Mouse (Mus musculus) neural tube, embryonic 14.5 days (tissue): ENCODE measurements around the gene Atxn7l3b. TPM values are rescaled to one million over a fixed set of nuclear protein-coding genes. Genes with fewer than 3 reads are reported as not detected.
"Not testable (repeated sequence)": the region's sequence is repeated elsewhere in the genome, so short reads cannot be mapped to it uniquely, and the experiment has no call there.

Experiments
- ATAC-seq: fragments of 200-750 bp; cut with Nextera tagmentation; 2 replicates; pipeline ENCODE4 v1.8.0; 2017; ENCODE audit warnings: low read depth, mild to moderate bottlenecking, moderate TSS enrichment, moderate library complexity
- H3K27ac ChIP-seq: fragments of 300-500 bp; sonication (generic); 2 replicates; pipeline ENCODE4 v1.5.1; 2014; ENCODE audit warnings: low read depth, mild to moderate bottlenecking, control low read depth, low read length, moderate library complexity, mixed read lengths
- H3K27me3 ChIP-seq: fragments of 300-500 bp; sonication (generic); 2 replicates; pipeline ENCODE4 v1.6.1; 2014; ENCODE audit warnings: low read length; ENCODE audit not compliant: control insufficient read depth, insufficient read depth
- H3K36me3 ChIP-seq: fragments of 300-500 bp; sonication (generic); 2 replicates; pipeline ENCODE4 v1.6.1; 2014; ENCODE audit warnings: low read length, mixed read lengths; ENCODE audit not compliant: control insufficient read depth, insufficient read depth
- H3K4me1 ChIP-seq: fragments of 300-500 bp; sonication (generic); 2 replicates; pipeline ENCODE4 v1.6.1; 2014; ENCODE audit warnings: low read length; ENCODE audit not compliant: control insufficient read depth, insufficient read depth
- H3K4me2 ChIP-seq: fragments of 300-500 bp; sonication (generic); 2 replicates; pipeline ENCODE4 v1.6.1; 2014; ENCODE audit warnings: mild to moderate bottlenecking, low read depth, low read length, control low read depth
- H3K4me3 ChIP-seq: fragments of 300-500 bp; sonication (generic); 2 replicates; pipeline ENCODE4 v1.5.1; 2014; ENCODE audit warnings: low read depth, low read length, control low read depth, mixed read lengths
- H3K9ac ChIP-seq: fragments of 300-500 bp; sonication (generic); replicated peaks from 2 replicates; pipeline ENCODE4 v1.6.1; 2014; ENCODE audit warnings: low read depth, mild to moderate bottlenecking, control low read depth, low read length, mixed read lengths
- H3K9me3 ChIP-seq: fragments of 300-500 bp; sonication (generic); 2 replicates; pipeline ENCODE4 v1.6.1; 2016; ENCODE audit warnings: low read length; ENCODE audit not compliant: control insufficient read depth
- WGBS: fragments of 180-500 bp; shearing (Covaris S2); extraction: QIAGEN DNeasy Blood & Tissue Kit; methylation state at CpG from one replicate; pipeline ENCODE4 v1.1.7; 2014; 5-methylcytosine and 5-hydroxymethylcytosine counted together
- polyA plus RNA-seq: library from polyadenylated mRNA; unstranded; fragments of >200 nt; fragmentation: Nextera tagmentation; extraction: Ambion mirVana; gene quantifications from 2 replicates; pipeline ENCODE4 v1.2.1, GENCODE M21; 2014

The Atxn7l3b gene
- 330 and 350 TPM in 2 replicates for polyA plus RNA-seq

GRCm38 (mm10) chr10:112928452-112929221, at the start of gene Atxn7l3b:
Atxn7l3b (minus strand) TSS chr10:112929001.
- Histone ChIP-seq H3K4me1 (peaks cover 26% of the 10 kb centered on the region), H3K36me3 (peaks cover 10% of the 10 kb centered on the region), H3K27me3 (no peaks in the 10 kb centered on the region), H3K4me3 (peak within 1 kb of the TSS; percentile 88), H3K9me3 (no peaks in the 10 kb centered on the region), H3K4me2 (peak within 1 kb of the TSS; percentile 75), H3K27ac (peak within 1 kb of the TSS; percentile 97), H3K9ac (peak within 1 kb of the TSS; percentile 96)
- under 1% methylated on average over 55 of the region's 70 CpGs for WGBS
- ATAC-seq: peak; percentile 99

GRCm38 (mm10) chr10:112977586-112977985, 48.8 kb upstream of the Atxn7l3b start:
- ATAC-seq: no peak
- Histone ChIP-seq H3K4me3 (no peak overlapping the region), H3K9me3 (no peaks in the 10 kb centered on the region), H3K27me3 (no peaks in the 10 kb centered on the region), H3K27ac (no peak overlapping the region), H3K4me2 (no peak overlapping the region), H3K36me3 (no peaks in the 10 kb centered on the region), H3K9ac (no peak overlapping the region), H3K4me1 (no peaks in the 10 kb centered on the region)
- WGBS: 35% methylated on average over 4 of the region's 4 CpGs

DNA sequence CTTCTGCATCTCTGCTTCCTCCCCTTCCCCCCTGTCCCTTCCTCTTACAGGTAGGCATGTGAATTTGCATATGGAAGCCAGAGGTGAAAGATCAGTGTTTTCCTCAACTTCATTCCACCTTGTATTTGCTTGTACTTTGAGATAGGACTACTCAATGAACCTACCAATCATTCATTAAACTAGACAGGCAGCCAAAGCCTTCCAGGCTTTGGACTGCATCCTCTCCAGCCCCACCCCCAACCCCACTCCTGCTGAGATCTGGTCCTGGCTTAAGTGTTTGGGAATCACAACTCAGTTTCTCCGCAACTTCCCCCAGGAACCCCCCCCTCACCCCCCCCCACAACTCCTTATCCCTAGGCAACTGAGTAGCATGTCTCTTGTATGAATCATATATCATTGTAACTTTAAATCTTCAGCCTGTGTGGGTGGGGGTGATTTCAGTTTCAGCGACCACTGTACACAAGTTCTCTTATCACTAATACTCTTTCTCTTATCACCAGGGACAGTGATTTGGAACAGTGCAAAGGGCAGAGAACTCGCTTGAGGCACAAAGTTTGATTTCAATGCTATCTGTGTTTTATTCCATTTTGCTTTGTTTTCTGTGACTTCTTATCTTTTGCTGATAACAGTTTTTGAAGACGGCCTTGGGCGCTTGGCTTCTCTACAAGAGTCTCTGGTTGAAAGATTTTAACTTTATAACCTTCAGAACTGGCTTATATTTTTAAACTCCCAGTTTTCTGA, 44.7 kb upstream of the Atxn7l3b start:
- WGBS: 84% methylated on average over 5 of the region's 5 CpGs
- no peak for ATAC-seq
- H3K9ac ChIP-seq: no peak overlapping the region
- no peaks in the 10 kb centered on the region for H3K9me3 ChIP-seq
- H3K4me1 ChIP-seq: no peaks in the 10 kb centered on the region
- H3K4me2 ChIP-seq: no peak overlapping the region
- no peaks in the 10 kb centered on the region for H3K27me3 ChIP-seq
- H3K36me3 ChIP-seq: no peaks in the 10 kb centered on the region
- no peak overlapping the region for H3K27ac ChIP-seq
- H3K4me3 ChIP-seq: no peak overlapping the region

GRCm38 (mm10) chr10:112970002-112970589, 41.3 kb upstream of the Atxn7l3b start:
- no peak overlapping the region for H3K9ac ChIP-seq
- no peaks in the 10 kb centered on the region for H3K27me3 ChIP-seq
- no peak overlapping the region for H3K27ac ChIP-seq
- H3K9me3 ChIP-seq: no peaks in the 10 kb centered on the region
- no peak overlapping the region for H3K4me2 ChIP-seq
- WGBS: 66% methylated on average over 2 of the region's 2 CpGs
- no peak for ATAC-seq
- no peak overlapping the region for H3K4me3 ChIP-seq
- no peaks in the 10 kb centered on the region for H3K36me3 ChIP-seq
- no peaks in the 10 kb centered on the region for H3K4me1 ChIP-seq

DNA sequence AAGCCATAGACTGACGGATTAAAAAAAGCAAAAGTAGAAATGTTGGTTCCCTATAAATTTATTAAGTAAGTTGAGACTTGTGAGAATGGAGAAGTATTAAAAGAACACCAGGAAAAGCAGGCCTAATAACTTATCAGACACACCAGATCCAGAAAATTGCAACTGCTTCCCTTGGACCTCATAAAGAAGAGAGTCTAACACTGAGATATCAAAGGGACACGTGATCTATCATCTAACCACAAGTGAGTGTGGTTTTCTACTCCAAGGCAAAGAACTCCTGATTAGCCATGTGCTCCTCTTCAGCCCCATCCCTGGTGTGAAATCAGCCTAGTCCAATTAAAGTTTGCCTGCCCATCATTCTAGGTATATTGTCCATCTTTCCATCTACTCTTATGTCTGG, 38.8 kb upstream of the Atxn7l3b start:
- Histone ChIP-seq H3K4me1 (no peaks in the 10 kb centered on the region), H3K27ac (no peak overlapping the region), H3K4me3 (no peak overlapping the region), H3K27me3 (no peaks in the 10 kb centered on the region), H3K9ac (no peak overlapping the region), H3K9me3 (no peaks in the 10 kb centered on the region), H3K36me3 (no peaks in the 10 kb centered on the region), H3K4me2 (no peak overlapping the region)
- 94% methylated on average over 2 of the region's 2 CpGs for WGBS
- ATAC-seq: no peak

GRCm38 (mm10) chr10:112962216-112962615, 33.4 kb upstream of the Atxn7l3b start:
- H3K4me2 ChIP-seq, H3K27ac ChIP-seq, ATAC-seq, H3K9me3 ChIP-seq, H3K4me1 ChIP-seq, H3K4me3 ChIP-seq, H3K36me3 ChIP-seq, H3K9ac ChIP-seq, H3K27me3 ChIP-seq: not testable (repeated sequence)
- 25% methylated on average over 4 of the region's 4 CpGs for WGBS

GRCm38 (mm10) chr10:112954140-112954539, 25.3 kb upstream of the Atxn7l3b start:
- Histone ChIP-seq H3K9me3 (no peaks in the 10 kb centered on the region), H3K27ac (no peak overlapping the region), H3K4me1 (no peaks in the 10 kb centered on the region), H3K27me3 (no peaks in the 10 kb centered on the region), H3K36me3 (no peaks in the 10 kb centered on the region), H3K9ac (no peak overlapping the region), H3K4me2 (no peak overlapping the region), H3K4me3 (no peak overlapping the region)
- ATAC-seq: no peak
- 76% methylated on average over 2 of the region's 2 CpGs for WGBS

DNA sequence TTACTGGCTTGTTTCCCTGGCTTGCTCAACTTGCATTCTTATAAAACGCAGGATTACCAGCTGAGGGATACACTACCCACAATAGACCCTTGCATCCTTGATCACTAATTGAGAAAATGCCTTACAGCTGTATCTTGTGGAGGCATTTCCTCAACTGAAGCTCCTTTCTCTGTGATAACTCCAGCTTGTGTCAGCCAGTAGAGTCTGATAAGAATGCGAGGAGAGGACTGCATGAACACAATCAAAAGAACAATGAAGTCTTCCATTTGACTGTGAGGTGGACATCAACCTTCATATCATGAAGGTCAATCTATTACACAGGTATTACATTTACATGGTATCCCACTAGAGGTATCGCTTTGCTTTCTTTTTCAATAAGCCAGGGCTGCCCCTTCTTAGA, 19.7 kb upstream of the Atxn7l3b start:
- Histone ChIP-seq H3K4me3 (no peak overlapping the region), H3K4me1 (no peaks in the 10 kb centered on the region), H3K27ac (no peak overlapping the region), H3K9me3 (no peaks in the 10 kb centered on the region), H3K4me2 (no peak overlapping the region), H3K36me3 (no peaks in the 10 kb centered on the region), H3K27me3 (no peaks in the 10 kb centered on the region), H3K9ac (no peak overlapping the region)
- ATAC-seq: no peak
- WGBS: 80% methylated on average over 3 of the region's 3 CpGs

- Histone ChIP-seq H3K36me3 (peaks cover 10% of the 10 kb centered on the region), H3K4me1 (peaks cover 26% of the 10 kb centered on the region), H3K27ac (peak overlapping the region; percentile 97), H3K4me3 (peak overlapping the region; percentile 88), H3K9ac (peak overlapping the region; percentile 96), H3K27me3 (no peaks in the 10 kb centered on the region), H3K9me3 (no peaks in the 10 kb centered on the region), H3K4me2 (peak overlapping the region; percentile 75)
- peak; percentile 35; the same call in 1 of the 2 replicates for ATAC-seq
- WGBS: 24% methylated on average over 9 of the region's 9 CpGs
These were observed 418 bp upstream of the Atxn7l3b start for GRCm38 (mm10) chr10:112929222-112929615.
